8 mouse cellular contexts compared by ENCODE assay signal in the genomic region with DNA sequence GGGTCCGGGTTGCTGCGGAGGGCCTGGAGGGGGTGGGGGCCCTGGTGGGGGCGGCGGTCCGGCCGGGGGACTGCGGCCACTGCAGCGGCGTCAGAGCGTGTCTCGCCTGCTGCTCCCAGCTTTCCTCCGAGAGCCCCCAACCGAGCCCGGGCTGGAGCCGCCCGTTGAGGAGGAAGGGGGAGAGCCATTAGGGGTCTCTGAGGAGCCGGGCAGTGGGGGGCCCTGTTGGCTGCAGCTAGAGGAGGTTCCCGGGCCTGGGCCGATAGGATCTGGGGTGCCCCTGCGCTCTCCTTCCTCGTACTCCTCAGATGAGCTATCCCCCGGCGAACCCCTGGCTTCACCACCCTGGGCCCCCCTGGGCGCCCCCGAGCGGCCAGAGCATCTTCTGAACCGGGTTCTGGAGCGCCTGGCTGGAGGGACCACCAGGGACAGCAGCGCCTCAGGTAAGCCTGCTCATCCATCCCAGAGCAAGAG. TPM values are rescaled to one million over a fixed set of nuclear protein-coding genes. Genes with fewer than 3 reads are reported as not detected.
DNase-seq lines count a peak whose midpoint lies in the region; ATAC-seq and TF ChIP-seq lines count a peak whose summit lies in the region.

No protein-coding gene starts in this region.

- peak overlapping the region; percentile 95 for H3K4me2 ChIP-seq in limb, embryonic 13.5 days (replicated peaks)

- TF ChIP-seq RAD21 in MEL (IDR thresholded peaks at IDR 0.05; ENCODE audit: low read depth, low read length) = no peak

- 9% methylated on average over 29 of the region's 29 CpGs for whole genome bisulfite sequencing in kidney, adult 2 months
- 2% methylated on average over 24 of the region's 29 CpGs for WGBS in forebrain, embryonic 10.5 days
- WGBS in limb, embryonic 13.5 days = 2% methylated on average over 27 of the region's 29 CpGs

- peaks cover 1% of the 10 kb centered on the region; the same call in 1 of the 2 replicates for H3K27me3 ChIP-seq in kidney, adult 2 months (replicated peaks; ENCODE audit: control insufficient read depth, insufficient read depth, low read length)
- no peaks in the 10 kb centered on the region for H3K27me3 ChIP-seq in MEL (ENCODE audit: control insufficient read depth in 1 of 2, insufficient read depth in 2 of 2, low read length in 2 of 2)
- peaks cover 41% of the 10 kb centered on the region for H3K27me3 ChIP-seq in forebrain, embryonic 10.5 days (ENCODE audit: poor library complexity, severe bottlenecking)
- peaks cover 25% of the 10 kb centered on the region for H3K27me3 ChIP-seq in limb, embryonic 13.5 days

- H3K27ac ChIP-seq in kidney, adult 2 months (ENCODE audit: insufficient read depth, low read depth, low read length) = no peak overlapping the region
- H3K27ac ChIP-seq in MEL (ENCODE audit: control insufficient read depth, low read depth, low read length) = no peak overlapping the region
- H3K27ac ChIP-seq in forebrain, embryonic 10.5 days = peak overlapping the region; percentile 83
- no peak overlapping the region for H3K27ac ChIP-seq in limb, embryonic 13.5 days

- no peak for ATAC-seq in limb, embryonic 13.5 days (ENCODE audit: low FRiP score, low read depth)

- H3K36me3 ChIP-seq in kidney, adult 2 months (ENCODE audit: control insufficient read depth, insufficient read depth, low read length) = no peaks in the 10 kb centered on the region; the same call in none of the 2 replicates
- H3K36me3 ChIP-seq in MEL (ENCODE audit: control insufficient read depth in 1 of 2, insufficient read depth in 2 of 2, low read length in 2 of 2) = peaks cover 3 to 8% of the 10 kb centered on the region in 2 experiments
- peaks cover 26% of the 10 kb centered on the region for H3K36me3 ChIP-seq in forebrain, embryonic 10.5 days (replicated peaks)
- H3K36me3 ChIP-seq in limb, embryonic 13.5 days = peaks cover 25% of the 10 kb centered on the region

- TF ChIP-seq POLR2A in kidney, adult 2 months (IDR thresholded peaks at IDR 0.05; ENCODE audit: low read depth, low read length) = no peak
- TF ChIP-seq POLR2A in MEL (IDR thresholded peaks at IDR 0.05; ENCODE audit: control insufficient read depth in 1 of 2, insufficient read depth in 1 of 2, low read depth in 1 of 2, low read length in 2 of 2, poor library complexity in 1 of 2) = no peak

- H3K79me2 ChIP-seq in MEL (ENCODE audit: control insufficient read depth, insufficient read depth, low read length, poor library complexity) = no peaks in the 10 kb centered on the region; the same call in 1 of the 2 replicates

- TF ChIP-seq EP300 in MEL (IDR thresholded peaks at IDR 0.05; ENCODE audit: low read depth in 1 of 2, low read length in 2 of 2) = no peak

- DNase-seq in kidney, adult 2 months = no peak
- DNase-seq in kidney, adult 8-10 months = no peak
- DNase-seq in MEL (ENCODE audit: low read depth, low spot score) (no peak), adipocyte (ENCODE audit: low spot score) (no peak)
- no peak for DNase-seq in forebrain, embryonic 10.5 days (ENCODE audit: extremely low spot score, low spot score)
- DNase-seq in right cerebral cortex, postnatal 4 days = peak; percentile 50
- no peak for DNase-seq in adrenal gland, adult 18-20 months (ENCODE audit: low spot score in 2 of 2)

- H3K4me3 ChIP-seq in kidney, adult 2 months (ENCODE audit: insufficient read depth, low read depth, low read length) = peak overlapping the region; percentile 96; the same call in 1 of the 2 replicates
- peak overlapping the region; percentile 75 to 98; a peak in 3 of 4 replicates for H3K4me3 ChIP-seq in MEL (ENCODE audit: control insufficient read depth in 1 of 2, insufficient read depth in 1 of 2, low read depth in 2 of 2, low read length in 2 of 2)
- H3K4me3 ChIP-seq in forebrain, embryonic 10.5 days = peak overlapping the region; percentile 77
- peak overlapping the region; percentile 81 for H3K4me3 ChIP-seq in limb, embryonic 13.5 days

- H3K4me1 ChIP-seq in kidney, adult 2 months (ENCODE audit: control insufficient read depth, insufficient read depth, low read length) = peaks cover 3% of the 10 kb centered on the region; the same call in 1 of the 2 replicates
- peaks cover 0 to 5% of the 10 kb centered on the region in 2 experiments; a peak in 1 of 4 replicates for H3K4me1 ChIP-seq in MEL (ENCODE audit: control insufficient read depth in 1 of 2, insufficient read depth in 2 of 2, low read length in 2 of 2)
- H3K4me1 ChIP-seq in forebrain, embryonic 10.5 days = peaks cover 49% of the 10 kb centered on the region
- peaks cover 41% of the 10 kb centered on the region for H3K4me1 ChIP-seq in limb, embryonic 13.5 days

- peak overlapping the region; percentile 11; the same call in 1 of the 2 replicates for H3K9ac ChIP-seq in MEL (ENCODE audit: control insufficient read depth, low read depth, low read length, poor library complexity, severe bottlenecking)
- H3K9ac ChIP-seq in limb, embryonic 13.5 days = peak overlapping the region; percentile 84

- no peak for TF ChIP-seq CTCF in kidney, adult 2 months (conservative IDR thresholded peaks at IDR 0.05; ENCODE audit: insufficient read depth, insufficient read length, low read depth, low read length)
- peak in 2 of 3 experiments; percentile 11 to 31; a peak in 2 of 6 replicates for TF ChIP-seq CTCF in MEL (IDR thresholded peaks at IDR 0.05 in 2 of 3, conservative IDR thresholded peaks at IDR 0.05 in 1 of 3; ENCODE audit: control insufficient read depth in 1 of 3, insufficient read depth in 1 of 3, low read depth in 2 of 3, low read length in 3 of 3, poor library complexity in 1 of 3, severe bottlenecking in 1 of 3)

- no peaks in the 10 kb centered on the region for H3K9me3 ChIP-seq in MEL (replicated peaks; ENCODE audit: insufficient read depth, low read length)
- no peaks in the 10 kb centered on the region for H3K9me3 ChIP-seq in forebrain, embryonic 10.5 days
- H3K9me3 ChIP-seq in limb, embryonic 13.5 days = no peaks in the 10 kb centered on the region

TF ChIP-seq in MEL, 35 proteins besides CTCF, POLR2A, EP300 and RAD21:
- TF ChIP-seq MEF2A (IDR thresholded peaks at IDR 0.05; ENCODE audit: extremely low read depth, insufficient replicate concordance, low read depth, low read length, poor library complexity, severe bottlenecking) (no peak), CHD1 (IDR thresholded peaks at IDR 0.05; ENCODE audit: low read depth, low read length) (no peak), HCFC1 (IDR thresholded peaks at IDR 0.05; ENCODE audit: low read depth, low read length) (no peak), MXI1 (IDR thresholded peaks at IDR 0.05; ENCODE audit: low read depth, low read length) (no peak), ETS1 (IDR thresholded peaks at IDR 0.05; ENCODE audit: low read depth, low read length) (no peak), MYC (IDR thresholded peaks at IDR 0.05; ENCODE audit: low read depth, low read length) (no peak), ZNF384 (IDR thresholded peaks at IDR 0.05; ENCODE audit: low read depth, low read length) (no peak), MAFK (IDR thresholded peaks at IDR 0.05; ENCODE audit: borderline replicate concordance, low read depth, low read length) (no peak), CHD2 (IDR thresholded peaks at IDR 0.05; ENCODE audit: low read length) (no peak), BHLHE40 (IDR thresholded peaks at IDR 0.05; ENCODE audit: borderline replicate concordance, low read depth, low read length) (no peak), E2F4 (IDR thresholded peaks at IDR 0.05; ENCODE audit: borderline replicate concordance, low read depth, low read length) (no peak)

RNA-seq across cellular contexts. Expression of gene Rapgefl1, which starts 0.7 kb away (rescaled TPM):
- 4.2 and 4.7 TPM in 2 replicates for polyA plus RNA-seq in kidney, adult 2 months (2012; rRNA removed)
- 0.46 and 0.58 TPM in 2 replicates for total RNA-seq in MEL (2012; rRNA removed)
- polyA plus RNA-seq in MEL (2012; ENCODE audit: insufficient read depth in 1 of 2, insufficient read length in 2 of 2, low read depth in 1 of 2, low replicate concordance in 2 of 2, missing spikeins in 1 of 2) = 1 to 10 TPM in 1 of 2 experiments, not detected in 1; 1.4 TPM
- polyA plus RNA-seq in forebrain, embryonic 10.5 days (2016; fragmentation: Nextera tagmentation; extraction: Ambion mirVana) = 1.00 and 1.2 TPM in 2 replicates
- polyA plus RNA-seq in limb, embryonic 13.5 days (2015; fragmentation: Nextera tagmentation; extraction: Ambion mirVana) = 4.2 and 4.4 TPM in 2 replicates
- under 1 TPM; 0.36 to 0.58 TPM for total RNA-seq in adrenal gland, adult 18-20 months (2021)

RNA-seq across cellular contexts. Expression of gene Wipf2, which starts 26.2 kb away (rescaled TPM):
- polyA plus RNA-seq in kidney, adult 2 months (2012; rRNA removed) = 8.7 and 9.9 TPM in 2 replicates
- 2.9 and 3.2 TPM in 2 replicates for total RNA-seq in MEL (2012; rRNA removed)
- polyA plus RNA-seq in MEL (2012; ENCODE audit: insufficient read depth in 1 of 2, insufficient read length in 2 of 2, low read depth in 1 of 2, low replicate concordance in 2 of 2, missing spikeins in 1 of 2) = 1 to 10 TPM in 1 of 2 experiments, not detected in 1; 7.1 TPM
- 4.5 and 4.7 TPM in 2 replicates for polyA plus RNA-seq in forebrain, embryonic 10.5 days (2016; fragmentation: Nextera tagmentation; extraction: Ambion mirVana)
- polyA plus RNA-seq in limb, embryonic 13.5 days (2015; fragmentation: Nextera tagmentation; extraction: Ambion mirVana) = 4.9 and 5.4 TPM in 2 replicates
- total RNA-seq in adrenal gland, adult 18-20 months (2021) = 10 to 100 TPM; 20.0 to 22.2 TPM

RNA-seq across cellular contexts. Expression of gene Casc3, which starts 32.6 kb away (rescaled TPM):
- 21.0 and 24.5 TPM in 2 replicates for polyA plus RNA-seq in kidney, adult 2 months (2012; rRNA removed)
- 18.2 and 20.9 TPM in 2 replicates for total RNA-seq in MEL (2012; rRNA removed)
- polyA plus RNA-seq in MEL (2012; ENCODE audit: insufficient read depth in 1 of 2, insufficient read length in 2 of 2, low read depth in 1 of 2, low replicate concordance in 2 of 2, missing spikeins in 1 of 2) = 10 to 100 TPM; 58.6 to 61.0 TPM
- polyA plus RNA-seq in forebrain, embryonic 10.5 days (2016; fragmentation: Nextera tagmentation; extraction: Ambion mirVana) = 45.7 and 49.7 TPM in 2 replicates
- polyA plus RNA-seq in limb, embryonic 13.5 days (2015; fragmentation: Nextera tagmentation; extraction: Ambion mirVana) = 39.5 and 40.0 TPM in 2 replicates
- total RNA-seq in adrenal gland, adult 18-20 months (2021) = 10 to 100 TPM; 36.8 to 41.9 TPM

RNA-seq across cellular contexts. Expression of gene Msl1, which starts 42.0 kb away (rescaled TPM):
- polyA plus RNA-seq in kidney, adult 2 months (2012; rRNA removed) = 23.5 and 24.5 TPM in 2 replicates
- total RNA-seq in MEL (2012; rRNA removed) = 35.0 and 37.1 TPM in 2 replicates
- polyA plus RNA-seq in MEL (2012; ENCODE audit: insufficient read depth in 1 of 2, insufficient read length in 2 of 2, low read depth in 1 of 2, low replicate concordance in 2 of 2, missing spikeins in 1 of 2) = 10 to 100 TPM in 1 of 2 experiments, not detected in 1; 49.4 TPM
- 22.9 and 24.1 TPM in 2 replicates for polyA plus RNA-seq in forebrain, embryonic 10.5 days (2016; fragmentation: Nextera tagmentation; extraction: Ambion mirVana)
- 28.9 and 29.2 TPM in 2 replicates for polyA plus RNA-seq in limb, embryonic 13.5 days (2015; fragmentation: Nextera tagmentation; extraction: Ambion mirVana)
- total RNA-seq in adrenal gland, adult 18-20 months (2021) = 10 to 100 TPM; 82.3 to 97.4 TPM
